Mouse (Mus musculus) E14TG2a.4 (cell line): ENCODE data around the gene Rassf5.

Experiments used
- CTCF ChIP-seq: conservative IDR thresholded peaks from 2 replicates; pipeline ENCODE4 v1.5.1; 2014; ENCODE audit warnings: low read length
- NANOG ChIP-seq: IDR thresholded peaks from 2 replicates; pipeline ENCODE4 v1.6.1; 2014; ENCODE audit warnings: borderline replicate concordance, low read length, mixed read lengths
- POU5F1 ChIP-seq: IDR thresholded peaks from 2 replicates; pipeline ENCODE4 v1.6.1; 2014; ENCODE audit warnings: low read length, borderline replicate concordance

- no peak for TF ChIP-seq CTCF
- TF ChIP-seq NANOG: no peak
- TF ChIP-seq POU5F1: no peak
Measured at GRCm38 (mm10) chr1:131185821-131186506, 59.1 kb downstream of the Rassf5 start.
